ENCODE assay signal across 26 mouse cellular contexts in genomic region chr11:49532761-49533160, GRCm38 (mm10). TPM values are rescaled to one million over a fixed set of nuclear protein-coding genes. Genes with fewer than 3 reads are reported as not detected.
"Had no signal": no experiment of that assay in that cellular context is flagged by ENCODE, and none has a peak within 500 bp of the region (broad histone marks: within the 10 kb centered on the region; RNA-seq: fewer than 3 reads in every experiment).

No protein-coding gene starts in this region.

- ATAC-seq: lung, postnatal 0 days; midbrain, embryonic 16.5 days had no signal

- H3K27me3 ChIP-seq: lung, embryonic 15.5 days; midbrain, embryonic 12.5 days; neural tube, embryonic 13.5 days; neural tube, embryonic 15.5 days had no signal

- DNase-seq: lung, adult 2 months; lung, postnatal 4 days; midbrain, embryonic 14.5 days; retina, postnatal 1 day; right cerebral cortex, adult 18-20 months; right cerebral cortex, postnatal 25 days; right cerebral cortex, postnatal 4 days; spleen, adult 18-20 months; thymus, adult 18-20 months; thymus, postnatal 14 days; thymus, postnatal 36 days had no signal

RNA-seq across cellular contexts. Expression of gene Olfr1382, which starts 4.7 kb away (rescaled TPM):
- total RNA-seq: megakaryocyte, adult 5-6 weeks; megakaryocyte-erythroid progenitor cell, adult 5-6 weeks had no signal
- polyA plus RNA-seq: lung, adult 2 months; lung, embryonic 15.5 days; lung, postnatal 0 days; midbrain, embryonic 10.5 days; midbrain, embryonic 12.5 days; midbrain, embryonic 14.5 days; midbrain, embryonic 16.5 days; myocyte; neural tube, embryonic 11.5 days; neural tube, embryonic 13.5 days; neural tube, embryonic 15.5 days; small intestine, adult 2 months; stomach, embryonic 14.5 days; stomach, embryonic 16.5 days; thymus, postnatal 0 days had no signal

RNA-seq across cellular contexts. Expression of gene Olfr1381, which starts 10.5 kb away (rescaled TPM):
- total RNA-seq: megakaryocyte, adult 5-6 weeks; megakaryocyte-erythroid progenitor cell, adult 5-6 weeks had no signal
- polyA plus RNA-seq: lung, adult 2 months; lung, embryonic 15.5 days; lung, postnatal 0 days; midbrain, embryonic 10.5 days; midbrain, embryonic 12.5 days; midbrain, embryonic 14.5 days; midbrain, embryonic 16.5 days; myocyte; neural tube, embryonic 11.5 days; neural tube, embryonic 13.5 days; neural tube, embryonic 15.5 days; small intestine, adult 2 months; stomach, embryonic 14.5 days; stomach, embryonic 16.5 days; thymus, postnatal 0 days had no signal

RNA-seq across cellular contexts. Expression of gene Olfr1383, which starts 13.3 kb away (rescaled TPM):
- total RNA-seq: megakaryocyte, adult 5-6 weeks; megakaryocyte-erythroid progenitor cell, adult 5-6 weeks had no signal
- polyA plus RNA-seq: lung, adult 2 months; lung, embryonic 15.5 days; lung, postnatal 0 days; midbrain, embryonic 10.5 days; midbrain, embryonic 12.5 days; midbrain, embryonic 14.5 days; midbrain, embryonic 16.5 days; myocyte; neural tube, embryonic 11.5 days; neural tube, embryonic 13.5 days; neural tube, embryonic 15.5 days; small intestine, adult 2 months; stomach, embryonic 14.5 days; stomach, embryonic 16.5 days; thymus, postnatal 0 days had no signal

RNA-seq across cellular contexts. Expression of gene Olfr1380, which starts 23.9 kb away (rescaled TPM):
- total RNA-seq: megakaryocyte, adult 5-6 weeks; megakaryocyte-erythroid progenitor cell, adult 5-6 weeks had no signal
- polyA plus RNA-seq: lung, adult 2 months; lung, embryonic 15.5 days; lung, postnatal 0 days; midbrain, embryonic 10.5 days; midbrain, embryonic 12.5 days; midbrain, embryonic 14.5 days; midbrain, embryonic 16.5 days; myocyte; neural tube, embryonic 11.5 days; neural tube, embryonic 13.5 days; neural tube, embryonic 15.5 days; small intestine, adult 2 months; stomach, embryonic 14.5 days; stomach, embryonic 16.5 days; thymus, postnatal 0 days had no signal

RNA-seq across cellular contexts. Expression of gene Olfr1384, which starts 26.2 kb away (rescaled TPM):
- total RNA-seq: megakaryocyte, adult 5-6 weeks; megakaryocyte-erythroid progenitor cell, adult 5-6 weeks had no signal
- polyA plus RNA-seq: lung, adult 2 months; lung, embryonic 15.5 days; lung, postnatal 0 days; midbrain, embryonic 10.5 days; midbrain, embryonic 12.5 days; midbrain, embryonic 14.5 days; midbrain, embryonic 16.5 days; myocyte; neural tube, embryonic 11.5 days; neural tube, embryonic 13.5 days; neural tube, embryonic 15.5 days; small intestine, adult 2 months; stomach, embryonic 14.5 days; stomach, embryonic 16.5 days; thymus, postnatal 0 days had no signal
